Mouse (Mus musculus): ENCODE measurements around the gene Prep. TPM values are rescaled to one million over a fixed set of nuclear protein-coding genes. Genes with fewer than 3 reads are reported as not detected.
"Not testable (repeated sequence)": the region's sequence is repeated elsewhere in the genome, so short reads cannot be mapped to it uniquely, and the experiment has no call there.

Gene Prep
- total and polyA plus RNA-seq, 3 experiments = 7.9 to 13.8 (median 12.1) TPM

DNA sequence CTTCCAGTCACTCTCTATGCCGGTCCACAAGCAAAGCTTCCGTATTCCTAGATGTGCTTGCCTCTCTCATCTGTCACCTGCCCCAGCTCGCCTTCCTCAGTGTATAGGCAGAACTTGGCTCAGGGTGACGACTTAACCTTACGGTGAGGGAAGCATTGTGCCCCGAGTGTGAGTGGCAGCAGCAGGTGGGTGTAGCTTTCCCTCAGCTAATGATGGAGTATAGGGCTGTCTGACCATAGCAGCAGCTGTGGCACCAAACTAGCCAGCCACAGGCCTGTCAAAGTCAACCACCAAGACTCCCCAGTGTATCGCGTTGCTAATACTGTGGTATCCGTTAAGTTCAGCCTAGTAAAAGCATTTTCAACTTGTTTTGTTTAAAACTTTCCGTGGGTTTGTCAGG is 9.6 kb downstream of the Prep start:
- H3K4me3 ChIP-seq = no peak overlapping the region

GRCm38 (mm10) chr10:45077353-45077752 is 10.3 kb downstream of the Prep start:
- Histone ChIP-seq H3K4me1 (ENCODE audit: control insufficient read depth, insufficient read depth, low read length) (no peaks in the 10 kb centered on the region; the same call in 1 of the 2 replicates), H3K27ac (no peak overlapping the region), H3K9ac (ENCODE audit: low read depth, low read length) (no peak overlapping the region), H3K79me2 (replicated peaks; ENCODE audit: control insufficient read depth, insufficient read depth, low read length) (peaks cover 2% of the 10 kb centered on the region; the same call in 1 of the 2 replicates), H3K36me3 (ENCODE audit: control insufficient read depth, insufficient read depth, low read length) (no peaks in the 10 kb centered on the region), H3K27me3 (ENCODE audit: control insufficient read depth, insufficient read depth, low read length) (no peaks in the 10 kb centered on the region), H3K4me3 (no peak overlapping the region)
- DNase-seq = no peak
- intact Hi-C loops (cut with DNase I) = no loop called here
- 70% methylated on average over 5 of the region's 5 CpGs for WGBS
- TF ChIP-seq CTCF (IDR thresholded peaks at IDR 0.05) (no peak), POLR2A (IDR thresholded peaks at IDR 0.05; ENCODE audit: insufficient read depth, low read depth, low read length) (no peak), EP300 (IDR thresholded peaks at IDR 0.05; ENCODE audit: insufficient read depth, low read depth, low read length) (no peak)

More for the DNA sequence above, 9.6 kb downstream of the Prep start:
- intact Hi-C loops (cut with DNase I) = no loop called here
- 93% methylated on average over 10 of the region's 10 CpGs for WGBS
- TF ChIP-seq EP300 (IDR thresholded peaks at IDR 0.05; ENCODE audit: insufficient read depth, low read depth, low read length) = no peak
- no peak for TF ChIP-seq POLR2A (IDR thresholded peaks at IDR 0.05; ENCODE audit: insufficient read depth, low read depth, low read length)
- TF ChIP-seq CTCF (IDR thresholded peaks at IDR 0.05) = no peak
- no peaks in the 10 kb centered on the region for H3K27me3 ChIP-seq (ENCODE audit: control insufficient read depth, insufficient read depth, low read length)
- H3K9ac ChIP-seq (ENCODE audit: low read depth, low read length) = no peak overlapping the region
- H3K4me1 ChIP-seq (ENCODE audit: control insufficient read depth, insufficient read depth, low read length) = no peaks in the 10 kb centered on the region; the same call in 1 of the 2 replicates
- peaks cover 2% of the 10 kb centered on the region; the same call in 1 of the 2 replicates for H3K79me2 ChIP-seq (replicated peaks; ENCODE audit: control insufficient read depth, insufficient read depth, low read length)
- no peak overlapping the region for H3K27ac ChIP-seq
- no peaks in the 10 kb centered on the region for H3K36me3 ChIP-seq (ENCODE audit: control insufficient read depth, insufficient read depth, low read length)
- no peak for DNase-seq

GRCm38 (mm10) chr10:45079756-45080155 is 12.8 kb downstream of the Prep start:
- Histone ChIP-seq H3K27ac (no peak overlapping the region), H3K4me1 (ENCODE audit: control insufficient read depth, insufficient read depth, low read length) (no peaks in the 10 kb centered on the region; the same call in 1 of the 2 replicates), H3K36me3 (ENCODE audit: control insufficient read depth, insufficient read depth, low read length) (no peaks in the 10 kb centered on the region), H3K27me3 (ENCODE audit: control insufficient read depth, insufficient read depth, low read length) (no peaks in the 10 kb centered on the region), H3K4me3 (no peak overlapping the region), H3K9ac (ENCODE audit: low read depth, low read length) (no peak overlapping the region), H3K79me2 (replicated peaks; ENCODE audit: control insufficient read depth, insufficient read depth, low read length) (peaks cover 2% of the 10 kb centered on the region; the same call in 1 of the 2 replicates)
- intact Hi-C loops (cut with DNase I) = no loop called here
- 81% methylated on average over 5 of the region's 5 CpGs for WGBS
- TF ChIP-seq POLR2A (IDR thresholded peaks at IDR 0.05; ENCODE audit: insufficient read depth, low read depth, low read length) = no peak
- no peak for TF ChIP-seq EP300 (IDR thresholded peaks at IDR 0.05; ENCODE audit: insufficient read depth, low read depth, low read length)
- no peak for TF ChIP-seq CTCF (IDR thresholded peaks at IDR 0.05)
- DNase-seq = no peak

DNA sequence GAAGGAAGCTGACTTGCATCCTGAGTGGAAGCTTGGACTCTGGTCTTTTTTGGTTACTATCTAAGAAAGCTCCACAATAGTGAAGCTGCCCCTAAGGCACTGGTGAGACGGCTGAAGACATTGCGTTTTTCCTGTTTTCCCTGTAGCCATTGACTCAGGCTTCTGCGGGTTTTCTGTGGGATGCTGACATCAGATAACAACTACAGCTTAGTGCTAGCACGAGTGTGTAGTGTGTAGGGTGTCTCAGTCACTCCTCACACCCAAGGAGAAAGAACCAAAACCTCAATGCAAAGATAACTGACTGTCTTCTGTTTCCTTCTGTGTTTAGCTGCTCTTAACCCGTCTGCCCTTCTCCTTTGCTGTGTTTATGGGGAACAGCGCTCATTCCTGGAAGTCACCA is 13.5 kb downstream of the Prep start:
- WGBS = 65% methylated on average over 6 of the region's 6 CpGs
- no peak overlapping the region for H3K27ac ChIP-seq
- TF ChIP-seq POLR2A (IDR thresholded peaks at IDR 0.05; ENCODE audit: insufficient read depth, low read depth, low read length) (no peak), CTCF (IDR thresholded peaks at IDR 0.05) (no peak), EP300 (IDR thresholded peaks at IDR 0.05; ENCODE audit: insufficient read depth, low read depth, low read length) (no peak)
- H3K9ac ChIP-seq (ENCODE audit: low read depth, low read length) = no peak overlapping the region
- H3K36me3 ChIP-seq (ENCODE audit: control insufficient read depth, insufficient read depth, low read length) = no peaks in the 10 kb centered on the region
- intact Hi-C loops (cut with DNase I) = no loop called here
- DNase-seq = no peak
- no peak overlapping the region for H3K4me3 ChIP-seq
- H3K4me1 ChIP-seq (ENCODE audit: control insufficient read depth, insufficient read depth, low read length) = no peaks in the 10 kb centered on the region; the same call in 1 of the 2 replicates
- H3K79me2 ChIP-seq (replicated peaks; ENCODE audit: control insufficient read depth, insufficient read depth, low read length) = peaks cover 2% of the 10 kb centered on the region; the same call in 1 of the 2 replicates
- H3K27me3 ChIP-seq (ENCODE audit: control insufficient read depth, insufficient read depth, low read length) = no peaks in the 10 kb centered on the region

DNA sequence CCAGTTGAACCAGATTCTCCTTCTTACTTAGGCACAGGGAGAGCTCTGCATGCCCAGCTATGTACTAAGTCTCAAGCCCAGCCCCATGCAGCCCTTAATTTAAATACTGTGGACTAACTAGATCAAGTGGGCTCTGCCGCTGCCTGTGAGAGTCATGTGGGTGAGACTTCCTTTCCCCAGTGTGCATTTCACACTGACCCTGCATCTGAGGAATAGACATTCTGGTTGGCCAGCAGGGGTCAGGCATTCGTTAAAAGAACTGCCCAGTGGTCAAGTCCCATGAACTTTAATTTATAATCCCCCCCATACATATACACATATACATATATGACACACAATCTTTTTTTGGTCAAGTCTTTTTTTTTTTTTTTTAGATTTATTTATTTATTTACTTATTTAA is 15.7 kb downstream of the Prep start:
- Histone ChIP-seq H3K9ac (ENCODE audit: low read depth, low read length) (no peak overlapping the region), H3K4me3 (no peak overlapping the region), H3K36me3 (ENCODE audit: control insufficient read depth, insufficient read depth, low read length) (no peaks in the 10 kb centered on the region), H3K79me2 (replicated peaks; ENCODE audit: control insufficient read depth, insufficient read depth, low read length) (no peaks in the 10 kb centered on the region; the same call in 1 of the 2 replicates), H3K4me1 (ENCODE audit: control insufficient read depth, insufficient read depth, low read length) (no peaks in the 10 kb centered on the region), H3K27me3 (ENCODE audit: control insufficient read depth, insufficient read depth, low read length) (no peaks in the 10 kb centered on the region), H3K27ac (no peak overlapping the region)
- no peak for TF ChIP-seq EP300 (IDR thresholded peaks at IDR 0.05; ENCODE audit: insufficient read depth, low read depth, low read length)
- no peak for TF ChIP-seq POLR2A (IDR thresholded peaks at IDR 0.05; ENCODE audit: insufficient read depth, low read depth, low read length)
- TF ChIP-seq CTCF (IDR thresholded peaks at IDR 0.05) = peak; percentile 52
- intact Hi-C loops (cut with DNase I) = no loop called here
- no peak for DNase-seq
- 48% methylated on average over 2 of the region's 2 CpGs for WGBS

DNA sequence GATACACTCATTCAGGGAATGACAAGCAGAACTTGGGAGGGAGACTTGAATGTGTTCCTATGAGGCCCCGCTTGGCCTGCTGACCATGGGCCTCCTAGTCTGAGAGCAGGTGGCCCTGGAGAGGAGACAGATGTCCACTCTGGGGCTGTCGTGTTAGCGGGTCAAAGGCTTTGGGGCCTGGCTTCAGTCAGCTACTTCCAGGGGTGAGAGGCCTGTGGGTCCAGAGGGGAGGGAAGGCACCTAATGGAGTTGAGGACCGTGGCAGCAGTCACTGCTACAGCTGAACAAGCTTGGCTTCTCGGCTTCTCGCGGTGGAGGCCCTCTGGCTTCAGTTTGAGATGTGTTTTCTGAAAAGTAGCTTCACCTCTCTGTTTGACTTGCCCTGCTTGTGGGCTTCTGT is 17.0 kb downstream of the Prep start:
- DNase-seq; intact Hi-C loops (cut with DNase I); H3K27me3 ChIP-seq (ENCODE audit: control insufficient read depth, insufficient read depth, low read length); H3K9ac ChIP-seq (ENCODE audit: low read depth, low read length); H3K27ac ChIP-seq; H3K36me3 ChIP-seq (ENCODE audit: control insufficient read depth, insufficient read depth, low read length); H3K4me1 ChIP-seq (ENCODE audit: control insufficient read depth, insufficient read depth, low read length); H3K4me3 ChIP-seq; H3K79me2 ChIP-seq (replicated peaks; ENCODE audit: control insufficient read depth, insufficient read depth, low read length): not testable (repeated sequence)
- WGBS = 67% methylated on average over 7 of the region's 7 CpGs

Measured in heart, adult 2 months (tissue).